Mouse (Mus musculus): Measurements from ENCODE around the gene Ugt1a2. TPM values are rescaled to one million over a fixed set of nuclear protein-coding genes. Genes with fewer than 3 reads are reported as not detected.

Gene Ugt1a2
- total RNA-seq, 2 experiments from 2014 or later, result not detected

GRCm38 (mm10) chr1:88232664-88233380 is 32.4 kb downstream of the Ugt1a2 start:
- DNase-seq, result no peak
- intact Hi-C loops (cut with DNase I), result no loop called here

GRCm38 (mm10) chr1:88233421-88234247 is 33.2 kb downstream of the Ugt1a2 start:
- intact Hi-C loops (cut with DNase I), result no loop called here
- DNase-seq, result no peak

GRCm38 (mm10) chr1:88234248-88234610 is 33.8 kb downstream of the Ugt1a2 start:
- no peak for DNase-seq
- intact Hi-C loops (cut with DNase I), result no loop called here

- no peak for DNase-seq
- intact Hi-C loops (cut with DNase I), result no loop called here
These were observed 34.2 kb downstream of the Ugt1a2 start for GRCm38 (mm10) chr1:88234646-88235045.

- intact Hi-C loops (cut with DNase I), result no loop called here
- no peak for DNase-seq
These were observed 34.9 kb downstream of the Ugt1a2 start for GRCm38 (mm10) chr1:88235046-88235893.

GRCm38 (mm10) chr1:88235894-88236415 is 35.6 kb downstream of the Ugt1a2 start:
- intact Hi-C loops (cut with DNase I), result no loop called here

GRCm38 (mm10) chr1:88237311-88237710 is 36.9 kb downstream of the Ugt1a2 start:
- intact Hi-C loops (cut with DNase I), result no loop called here
- DNase-seq, result no peak

More at GRCm38 (mm10) chr1:88235894-88236415, 35.6 kb downstream of the Ugt1a2 start:
- no peak for DNase-seq

- intact Hi-C loops (cut with DNase I), result no loop called here
- no peak for DNase-seq
These were observed 38.4 kb downstream of the Ugt1a2 start for GRCm38 (mm10) chr1:88238771-88239170.

GRCm38 (mm10) chr1:88240072-88240471 is 39.7 kb downstream of the Ugt1a2 start:
- intact Hi-C loops (cut with DNase I), result no loop called here
- no peak for DNase-seq

- intact Hi-C loops (cut with DNase I), result no loop called here
- DNase-seq, result no peak
These were observed 40.2 kb downstream of the Ugt1a2 start for GRCm38 (mm10) chr1:88240579-88240978.

- no peak for DNase-seq
- intact Hi-C loops (cut with DNase I), result no loop called here
These were observed 43.5 kb downstream of the Ugt1a2 start for GRCm38 (mm10) chr1:88243861-88244260.

- intact Hi-C loops (cut with DNase I), result no loop called here
These were observed 45.5 kb downstream of the Ugt1a2 start for GRCm38 (mm10) chr1:88245881-88246280.

GRCm38 (mm10) chr1:88246386-88246785 is 46.0 kb downstream of the Ugt1a2 start:
- no peak for DNase-seq
- intact Hi-C loops (cut with DNase I), result no loop called here

More at GRCm38 (mm10) chr1:88245881-88246280, 45.5 kb downstream of the Ugt1a2 start:
- DNase-seq, result no peak

- intact Hi-C loops (cut with DNase I), result no loop called here
- DNase-seq, result no peak
These were observed 47.3 kb downstream of the Ugt1a2 start for GRCm38 (mm10) chr1:88247660-88248059.

- intact Hi-C loops (cut with DNase I), result no loop called here
- no peak for DNase-seq
These were observed 48.3 kb downstream of the Ugt1a2 start for GRCm38 (mm10) chr1:88248658-88249057.

GRCm38 (mm10) chr1:88249596-88249995 is 49.2 kb downstream of the Ugt1a2 start:
- intact Hi-C loops (cut with DNase I), result no loop called here
- no peak for DNase-seq

GRCm38 (mm10) chr1:88250023-88250422 is 49.6 kb downstream of the Ugt1a2 start:
- intact Hi-C loops (cut with DNase I), result no loop called here
- no peak for DNase-seq

GRCm38 (mm10) chr1:88253106-88253505 is 52.7 kb downstream of the Ugt1a2 start:
- DNase-seq, result no peak
- intact Hi-C loops (cut with DNase I), result no loop called here

GRCm38 (mm10) chr1:88253540-88253939 is 53.1 kb downstream of the Ugt1a2 start:
- intact Hi-C loops (cut with DNase I), result no loop called here
- DNase-seq, result no peak

- DNase-seq, result no peak
- intact Hi-C loops (cut with DNase I), result no loop called here
These were observed 54.5 kb downstream of the Ugt1a2 start for GRCm38 (mm10) chr1:88254793-88255465.

Data from heart, postnatal 10 days (tissue).